Comparison of ENCODE assay signal across 11 mouse cellular contexts in the genomic region with DNA sequence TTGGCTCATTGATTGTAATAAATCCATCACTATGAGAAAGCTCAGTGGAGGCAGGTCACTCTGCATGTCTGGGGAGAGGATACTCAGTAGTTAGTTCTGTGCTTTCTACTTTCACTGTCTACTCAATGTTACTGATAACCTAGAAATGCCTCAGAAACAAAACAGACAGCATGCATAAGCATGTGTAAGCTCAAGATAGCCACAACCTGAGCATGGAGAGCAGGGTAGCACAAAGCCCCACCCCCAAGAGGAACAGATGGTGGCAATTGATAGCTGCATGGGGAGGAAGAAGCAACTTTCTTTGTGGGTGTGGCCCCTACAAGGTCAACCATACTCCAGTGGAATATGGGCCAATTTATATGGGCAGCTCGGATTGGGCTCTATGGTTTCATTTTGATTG.
DNase-seq lines count a peak whose midpoint lies in the region; ATAC-seq and TF ChIP-seq lines count a peak whose summit lies in the region.
"Had no signal": no experiment of that assay in that cellular context is flagged by ENCODE, and none has a peak within 500 bp of the region (broad histone marks: within the 10 kb centered on the region; RNA-seq: fewer than 3 reads in every experiment).

No protein-coding gene starts in this region.

- ATAC-seq in hindbrain, embryonic 11.5 days (ENCODE audit: low FRiP score), result 0 out of 2 replicates have a peak, but pooled peaks have one; percentile 38
- no peak for ATAC-seq in hindbrain, embryonic 14.5 days (ENCODE audit: low FRiP score)
- ATAC-seq in hematopoietic stem cell, adult 5-6 weeks (replicated peaks in 1 of 2; ENCODE audit: insufficient read depth in 1 of 2, low FRiP score in 2 of 2, low TSS enrichment in 1 of 2, low read depth in 1 of 2, poor library complexity in 2 of 2, severe bottlenecking in 2 of 2), result peak; percentile 62 to 64; a peak in 3 of 4 replicates
- no peak for ATAC-seq in cerebellum, adult (ENCODE audit: insufficient number of reproducible peaks, low FRiP score, low TSS enrichment)
- ATAC-seq: activated CD4-positive, CD25-positive, alpha-beta regulatory T cell, adult 4 months; midbrain, embryonic 16.5 days had no signal

- intact Hi-C loops in left cerebral cortex, adult 2 months (cut with DNase I), result no loop called here

- H3K36me3 ChIP-seq in hindbrain, embryonic 11.5 days (ENCODE audit: control insufficient read depth, insufficient read depth, low read length), result no peaks in the 10 kb centered on the region
- no peaks in the 10 kb centered on the region for H3K36me3 ChIP-seq in hindbrain, embryonic 14.5 days (replicated peaks; ENCODE audit: control insufficient read depth, insufficient read depth)

- no peaks in the 10 kb centered on the region for H3K9me3 ChIP-seq in hindbrain, embryonic 11.5 days (ENCODE audit: control insufficient read depth, low read length)
- no peaks in the 10 kb centered on the region for H3K9me3 ChIP-seq in hindbrain, embryonic 14.5 days (ENCODE audit: control insufficient read depth, low read length)

- no peak for TF ChIP-seq CTCF in left cerebral cortex, adult 2 months (IDR thresholded peaks at IDR 0.05)

- no peak for DNase-seq in hindbrain, embryonic 11.5 days (ENCODE audit: low spot score)
- no peak for DNase-seq in hindbrain, embryonic 14.5 days (ENCODE audit: low spot score)
- peak; percentile 4 for DNase-seq in ZHBTc4 (ENCODE audit: low read depth, low spot score)
- DNase-seq in spleen, postnatal 10 days (ENCODE audit: low spot score in 2 of 2), result peak; percentile 18 to 62
- DNase-seq in left cerebral cortex, adult 2 months (ENCODE audit: extremely low spot score in 1 of 2, low spot score in 2 of 2), result no peak
- DNase-seq: kidney, adult 18-20 months had no signal

- no peak overlapping the region for H3K4me3 ChIP-seq in hindbrain, embryonic 11.5 days (ENCODE audit: low read depth, low read length)
- no peak overlapping the region for H3K4me3 ChIP-seq in hindbrain, embryonic 14.5 days (replicated peaks; ENCODE audit: low read length)
- H3K4me3 ChIP-seq in left cerebral cortex, adult 2 months, result no peak overlapping the region

- H3K9ac ChIP-seq in hindbrain, embryonic 11.5 days (ENCODE audit: low read depth, low read length), result no peak overlapping the region
- H3K9ac ChIP-seq in hindbrain, embryonic 14.5 days, result no peak overlapping the region

- no peak overlapping the region for H3K4me2 ChIP-seq in hindbrain, embryonic 11.5 days (replicated peaks; ENCODE audit: low read depth, low read length)
- no peak overlapping the region for H3K4me2 ChIP-seq in hindbrain, embryonic 14.5 days (replicated peaks)

- H3K4me1 ChIP-seq in hindbrain, embryonic 11.5 days (replicated peaks; ENCODE audit: control insufficient read depth, insufficient read depth, low read length), result no peaks in the 10 kb centered on the region
- H3K4me1 ChIP-seq in hindbrain, embryonic 14.5 days (replicated peaks; ENCODE audit: control insufficient read depth, insufficient read depth, low read length), result no peaks in the 10 kb centered on the region

- H3K27me3 ChIP-seq in hindbrain, embryonic 11.5 days (ENCODE audit: control insufficient read depth, insufficient read depth, low read length), result no peaks in the 10 kb centered on the region
- no peaks in the 10 kb centered on the region for H3K27me3 ChIP-seq in hindbrain, embryonic 14.5 days (ENCODE audit: control insufficient read depth, insufficient read depth, low read length)
- H3K27me3 ChIP-seq: CH12.LX had no signal

- no peak overlapping the region for H3K27ac ChIP-seq in hindbrain, embryonic 11.5 days (ENCODE audit: low read depth, low read length)
- H3K27ac ChIP-seq in hindbrain, embryonic 14.5 days, result no peak overlapping the region
- no peak overlapping the region for H3K27ac ChIP-seq in left cerebral cortex, adult 2 months

- WGBS in hindbrain, embryonic 11.5 days, result 93% methylated on average over 1 of the region's 1 CpGs
- WGBS in hindbrain, embryonic 14.5 days, result 100% methylated on average over 1 of the region's 1 CpGs

Comparison
In these comparisons a context has a peak if more than half of its experiments do, and no peak if none do; other contexts are left out.
1. ATAC-seq: peak in hindbrain, embryonic 11.5 days (single experiment) and hematopoietic stem cell, adult 5-6 weeks (2 of 2); none in hindbrain, embryonic 14.5 days (single experiment) and cerebellum, adult (single experiment).
2. DNase-seq: peak in ZHBTc4 (single experiment) and spleen, postnatal 10 days (2 of 2); none in hindbrain, embryonic 11.5 days (single experiment), hindbrain, embryonic 14.5 days (single experiment) and left cerebral cortex, adult 2 months (0 of 2).